8 mouse cellular contexts compared by ENCODE assay signal in the genomic region with DNA sequence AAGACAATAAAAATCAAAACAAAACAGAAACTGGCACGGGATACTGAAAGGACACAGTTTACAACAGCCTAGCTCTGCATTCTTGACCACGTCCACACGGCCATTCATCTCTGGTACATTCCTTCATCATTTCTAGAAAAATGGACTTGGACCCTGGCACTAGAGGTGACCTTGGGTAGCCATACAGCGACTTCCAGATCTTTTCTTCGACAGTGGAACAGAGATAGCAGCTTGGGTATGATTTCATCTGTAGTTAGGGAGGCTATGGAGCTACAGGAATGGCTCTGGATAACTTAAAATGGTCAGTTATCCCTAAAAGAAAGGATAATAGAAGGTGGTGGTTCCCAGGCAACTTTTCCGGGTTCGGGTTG. TPM values are rescaled to one million over a fixed set of nuclear protein-coding genes. Genes with fewer than 3 reads are reported as not detected.
A peak's percentile ranks its signal among the peaks of the same experiment; 100 is the strongest.
DNase-seq lines count a peak whose midpoint lies in the region; ATAC-seq and TF ChIP-seq lines count a peak whose summit lies in the region.

Gene Upp1, plus strand, starts transcription at position 54 of the 371 bp plus-strand sequence.

- H3K4me1 ChIP-seq in cerebellum, adult 2 months (ENCODE audit: control insufficient read depth, insufficient read depth, low read length): no peaks in the 10 kb centered on the region
- peaks cover 62% of the 10 kb centered on the region for H3K4me1 ChIP-seq in E14TG2a.4 (replicated peaks; ENCODE audit: low read depth, low read length)
- H3K4me1 ChIP-seq in heart, postnatal 0 days (ENCODE audit: control insufficient read depth, insufficient read depth): peaks cover 14% of the 10 kb centered on the region
- H3K4me1 ChIP-seq in liver, embryonic 16.5 days (ENCODE audit: control insufficient read depth, low read depth, low read length): peaks cover 10% of the 10 kb centered on the region

- TF ChIP-seq CTCF in cerebellum, adult 2 months (IDR thresholded peaks at IDR 0.05; ENCODE audit: borderline replicate concordance, insufficient read depth, low read depth, low read length): no peak
- no peak for TF ChIP-seq CTCF in E14TG2a.4 (conservative IDR thresholded peaks at IDR 0.05; ENCODE audit: low read length)
- TF ChIP-seq CTCF in heart, postnatal 0 days (IDR thresholded peaks at IDR 0.05; ENCODE audit: low read depth): no peak

- peaks cover 37% of the 10 kb centered on the region for H3K36me3 ChIP-seq in E14TG2a.4 (ENCODE audit: insufficient read depth, low read length)
- no peaks in the 10 kb centered on the region for H3K36me3 ChIP-seq in heart, postnatal 0 days (replicated peaks; ENCODE audit: control insufficient read depth, insufficient read depth, low read length)
- H3K36me3 ChIP-seq in liver, embryonic 16.5 days (ENCODE audit: control insufficient read depth, insufficient read depth): no peaks in the 10 kb centered on the region

- no peak for TF ChIP-seq POLR2A in cerebellum, adult 2 months (IDR thresholded peaks at IDR 0.05; ENCODE audit: borderline replicate concordance, insufficient read depth, low read length)

- 2% methylated on average over 7 of the region's 7 CpGs for WGBS in cerebellum, adult 2 months
- WGBS in heart, postnatal 0 days: 1% methylated on average over 7 of the region's 7 CpGs
- under 1% methylated on average over 7 of the region's 7 CpGs for WGBS in liver, embryonic 16.5 days (ENCODE audit: insufficient replicate concordance)

- no peak for TF ChIP-seq EP300 in heart, postnatal 0 days (IDR thresholded peaks at IDR 0.05; ENCODE audit: low read depth)

- H3K9me3 ChIP-seq in E14TG2a.4 (ENCODE audit: low read length): no peaks in the 10 kb centered on the region
- H3K9me3 ChIP-seq in heart, postnatal 0 days (replicated peaks; ENCODE audit: control insufficient read depth, low read length): no peaks in the 10 kb centered on the region
- no peaks in the 10 kb centered on the region for H3K9me3 ChIP-seq in liver, embryonic 16.5 days (replicated peaks; ENCODE audit: control insufficient read depth, low read length)

- peak within 1 kb of the TSS; percentile 60 for H3K9ac ChIP-seq in heart, postnatal 0 days (replicated peaks; ENCODE audit: low read depth, low read length)
- no peak within 1 kb of the TSS for H3K9ac ChIP-seq in liver, embryonic 16.5 days (ENCODE audit: low read depth, low read length)

- H3K4me3 ChIP-seq in cerebellum, adult 2 months (replicated peaks; ENCODE audit: insufficient read depth, low read depth, low read length): peak within 1 kb of the TSS; percentile 45
- peak within 1 kb of the TSS; percentile 94 for H3K4me3 ChIP-seq in E14TG2a.4 (replicated peaks; ENCODE audit: low read length)
- peak within 1 kb of the TSS; percentile 67 for H3K4me3 ChIP-seq in heart, postnatal 0 days (ENCODE audit: low read depth, low read length)
- H3K4me3 ChIP-seq in liver, embryonic 16.5 days (ENCODE audit: low read depth, low read length): peak within 1 kb of the TSS; percentile 48

- no peaks in the 10 kb centered on the region; the same call in 1 of the 2 replicates for H3K27me3 ChIP-seq in cerebellum, adult 2 months (ENCODE audit: control insufficient read depth, insufficient read depth, low read length)
- H3K27me3 ChIP-seq in E14TG2a.4 (ENCODE audit: insufficient read depth, low read length): no peaks in the 10 kb centered on the region
- 0 out of 2 replicates have a peak, but pooled peaks cover 8% of the 10 kb centered on the region for H3K27me3 ChIP-seq in heart, postnatal 0 days (ENCODE audit: control insufficient read depth, insufficient read depth, low read length)
- H3K27me3 ChIP-seq in liver, embryonic 16.5 days (ENCODE audit: control insufficient read depth, insufficient read depth, low read depth, low read length): peaks cover 39% of the 10 kb centered on the region

- no peak for DNase-seq in cerebellum, adult 2 months
- DNase-seq in cerebellum, postnatal 10 days: no peak
- no peak for DNase-seq in heart, postnatal 0 days (ENCODE audit: low spot score)
- no peak for DNase-seq in thymus, postnatal 10 days (ENCODE audit: low spot score in 2 of 2)
- DNase-seq in cerebellum, adult 11 months: no peak
- no peak for DNase-seq in yolk sac, embryonic 10.5 days (ENCODE audit: low spot score)

- H3K4me2 ChIP-seq in heart, postnatal 0 days (ENCODE audit: low read depth, low read length): peak within 1 kb of the TSS; percentile 96
- peak within 1 kb of the TSS; percentile 62 for H3K4me2 ChIP-seq in liver, embryonic 16.5 days (ENCODE audit: low read depth, low read length)

- H3K27ac ChIP-seq in cerebellum, adult 2 months (ENCODE audit: insufficient read depth, low read length): no peak within 1 kb of the TSS
- peak within 1 kb of the TSS; percentile 89 for H3K27ac ChIP-seq in heart, postnatal 0 days (ENCODE audit: low read depth)
- H3K27ac ChIP-seq in liver, embryonic 16.5 days (ENCODE audit: low read length): no peak within 1 kb of the TSS

- ATAC-seq in heart, postnatal 0 days (ENCODE audit: insufficient read depth, low read depth): peak; percentile 19; the same call in 1 of the 2 replicates
- no peak for ATAC-seq in liver, embryonic 16.5 days (ENCODE audit: low read depth)

RNA-seq across cellular contexts. Expression of gene Upp1, which starts in this region (rescaled TPM):
- polyA plus RNA-seq in cerebellum, adult 2 months (2012; rRNA removed): 1.3 and 2.5 TPM in 2 replicates
- 63.2 and 81.4 TPM in 2 replicates for total RNA-seq in heart, postnatal 0 days (2014; rRNA removed; ENCODE audit: low replicate concordance)
- polyA plus RNA-seq in heart, postnatal 0 days (2015; fragmentation: Nextera tagmentation; extraction: Ambion mirVana): 65.0 and 73.4 TPM in 2 replicates
- polyA plus RNA-seq in liver, embryonic 16.5 days (2015; fragmentation: Nextera tagmentation; extraction: Ambion mirVana): 1.3 TPM in 2 replicates

Comparison
In these comparisons a context has a peak if more than half of its experiments do, and no peak if none do; other contexts are left out.
1. RNA of gene Upp1 (polyA plus RNA-seq): 65.0 to 73.4 TPM in heart, postnatal 0 days; 1.3 to 2.5 TPM in cerebellum, adult 2 months and 1.3 TPM in liver, embryonic 16.5 days; every median in the first group is over 10 times any median in the second.
2. Peak in every context shown above with its lines, with median percentiles within 50 percentile points of each other: H3K4me3 ChIP-seq.